Mouse (Mus musculus): Measurements from ENCODE around the gene Krtap1-3.

Krtap1-3 gene

GRCm38 (mm10) chr11:99580636-99581035 lies 10.5 kb downstream of the Krtap1-3 start, which contains the start of gene Krtap1-5:
Krtap1-5 (minus strand) TSS chr11:99581016.
- no peak for TF ChIP-seq POU5F1 (IDR thresholded peaks at IDR 0.05; ENCODE audit: borderline replicate concordance, low read length)
- no peak for TF ChIP-seq NANOG (IDR thresholded peaks at IDR 0.05; ENCODE audit: borderline replicate concordance, low read length)
- TF ChIP-seq CTCF (conservative IDR thresholded peaks at IDR 0.05; ENCODE audit: low read length), result no peak
- H3K27me3 ChIP-seq (ENCODE audit: insufficient read depth, low read length), result no peaks in the 10 kb centered on the region
- no peak within 1 kb of the TSS for H3K4me3 ChIP-seq (replicated peaks; ENCODE audit: low read length)
- no peaks in the 10 kb centered on the region for H3K9me3 ChIP-seq (ENCODE audit: low read length)
- H3K4me1 ChIP-seq (replicated peaks; ENCODE audit: low read depth, low read length), result no peaks in the 10 kb centered on the region
- no peaks in the 10 kb centered on the region for H3K36me3 ChIP-seq (ENCODE audit: insufficient read depth, low read length)

GRCm38 (mm10) chr11:99574106-99574505 lies 17.0 kb downstream of the Krtap1-3 start:
- Histone ChIP-seq H3K27me3 (ENCODE audit: insufficient read depth, low read length) (no peaks in the 10 kb centered on the region), H3K9me3 (ENCODE audit: low read length) (no peaks in the 10 kb centered on the region), H3K4me3 (replicated peaks; ENCODE audit: low read length) (no peak overlapping the region), H3K4me1 (replicated peaks; ENCODE audit: low read depth, low read length) (no peaks in the 10 kb centered on the region; the same call in 1 of the 2 replicates), H3K36me3 (ENCODE audit: insufficient read depth, low read length) (no peaks in the 10 kb centered on the region)
- TF ChIP-seq POU5F1 (IDR thresholded peaks at IDR 0.05; ENCODE audit: borderline replicate concordance, low read length) (no peak), NANOG (IDR thresholded peaks at IDR 0.05; ENCODE audit: borderline replicate concordance, low read length) (no peak), CTCF (conservative IDR thresholded peaks at IDR 0.05; ENCODE audit: low read length) (peak; percentile 87)

GRCm38 (mm10) chr11:99573164-99573563 lies 18.0 kb downstream of the Krtap1-3 start:
- TF ChIP-seq CTCF (conservative IDR thresholded peaks at IDR 0.05; ENCODE audit: low read length) (no peak), POU5F1 (IDR thresholded peaks at IDR 0.05; ENCODE audit: borderline replicate concordance, low read length) (no peak), NANOG (IDR thresholded peaks at IDR 0.05; ENCODE audit: borderline replicate concordance, low read length) (no peak)
- H3K4me1 ChIP-seq (replicated peaks; ENCODE audit: low read depth, low read length), result no peaks in the 10 kb centered on the region; the same call in 1 of the 2 replicates
- no peaks in the 10 kb centered on the region for H3K9me3 ChIP-seq (ENCODE audit: low read length)
- H3K27me3 ChIP-seq (ENCODE audit: insufficient read depth, low read length), result no peaks in the 10 kb centered on the region
- H3K36me3 ChIP-seq (ENCODE audit: insufficient read depth, low read length), result no peaks in the 10 kb centered on the region
- no peak overlapping the region for H3K4me3 ChIP-seq (replicated peaks; ENCODE audit: low read length)

GRCm38 (mm10) chr11:99566530-99566929 lies 24.6 kb downstream of the Krtap1-3 start, which contains the start of gene Krtap3-1:
Krtap3-1 (minus strand) TSS chr11:99566630.
- H3K27me3 ChIP-seq (ENCODE audit: insufficient read depth, low read length), result no peaks in the 10 kb centered on the region
- TF ChIP-seq NANOG (IDR thresholded peaks at IDR 0.05; ENCODE audit: borderline replicate concordance, low read length) (no peak), CTCF (conservative IDR thresholded peaks at IDR 0.05; ENCODE audit: low read length) (no peak), POU5F1 (IDR thresholded peaks at IDR 0.05; ENCODE audit: borderline replicate concordance, low read length) (no peak)
- no peaks in the 10 kb centered on the region for H3K36me3 ChIP-seq (ENCODE audit: insufficient read depth, low read length)
- no peaks in the 10 kb centered on the region for H3K9me3 ChIP-seq (ENCODE audit: low read length)
- H3K4me3 ChIP-seq (replicated peaks; ENCODE audit: low read length), result no peak within 1 kb of the TSS
- no peaks in the 10 kb centered on the region for H3K4me1 ChIP-seq (replicated peaks; ENCODE audit: low read depth, low read length)

- Histone ChIP-seq H3K36me3 (ENCODE audit: insufficient read depth, low read length) (no peaks in the 10 kb centered on the region), H3K9me3 (ENCODE audit: low read length) (no peaks in the 10 kb centered on the region), H3K4me1 (replicated peaks; ENCODE audit: low read depth, low read length) (no peaks in the 10 kb centered on the region), H3K27me3 (ENCODE audit: insufficient read depth, low read length) (no peaks in the 10 kb centered on the region), H3K4me3 (replicated peaks; ENCODE audit: low read length) (no peak overlapping the region)
- TF ChIP-seq POU5F1 (IDR thresholded peaks at IDR 0.05; ENCODE audit: borderline replicate concordance, low read length) (no peak), NANOG (IDR thresholded peaks at IDR 0.05; ENCODE audit: borderline replicate concordance, low read length) (no peak), CTCF (conservative IDR thresholded peaks at IDR 0.05; ENCODE audit: low read length) (no peak)
These were observed 28.6 kb downstream of the Krtap1-3 start for GRCm38 (mm10) chr11:99562580-99562979.

- H3K27me3 ChIP-seq (ENCODE audit: insufficient read depth, low read length), result no peaks in the 10 kb centered on the region
- no peak for TF ChIP-seq CTCF (conservative IDR thresholded peaks at IDR 0.05; ENCODE audit: low read length)
- no peak for TF ChIP-seq NANOG (IDR thresholded peaks at IDR 0.05; ENCODE audit: borderline replicate concordance, low read length)
- no peak for TF ChIP-seq POU5F1 (IDR thresholded peaks at IDR 0.05; ENCODE audit: borderline replicate concordance, low read length)
- no peak within 1 kb of the TSS for H3K4me3 ChIP-seq (replicated peaks; ENCODE audit: low read length)
- H3K4me1 ChIP-seq (replicated peaks; ENCODE audit: low read depth, low read length), result no peaks in the 10 kb centered on the region
- H3K36me3 ChIP-seq (ENCODE audit: insufficient read depth, low read length), result no peaks in the 10 kb centered on the region
- no peaks in the 10 kb centered on the region for H3K9me3 ChIP-seq (ENCODE audit: low read length)
These were observed 31.8 kb downstream of the Krtap1-3 start, which contains the start of gene Gm11939 for GRCm38 (mm10) chr11:99559366-99559765. Gm11939 (minus strand) TSS chr11:99559466.

GRCm38 (mm10) chr11:99557976-99558745 lies 33.0 kb downstream of the Krtap1-3 start:
- Histone ChIP-seq H3K4me1 (replicated peaks; ENCODE audit: low read depth, low read length) (no peaks in the 10 kb centered on the region), H3K27me3 (ENCODE audit: insufficient read depth, low read length) (no peaks in the 10 kb centered on the region), H3K4me3 (replicated peaks; ENCODE audit: low read length) (no peak overlapping the region), H3K9me3 (ENCODE audit: low read length) (no peaks in the 10 kb centered on the region), H3K36me3 (ENCODE audit: insufficient read depth, low read length) (no peaks in the 10 kb centered on the region)
- TF ChIP-seq NANOG (IDR thresholded peaks at IDR 0.05; ENCODE audit: borderline replicate concordance, low read length) (no peak), CTCF (conservative IDR thresholded peaks at IDR 0.05; ENCODE audit: low read length) (no peak), POU5F1 (IDR thresholded peaks at IDR 0.05; ENCODE audit: borderline replicate concordance, low read length) (no peak)

GRCm38 (mm10) chr11:99556753-99557152 lies 34.4 kb downstream of the Krtap1-3 start, which contains the start of gene Krtap3-2:
Krtap3-2 (minus strand) TSS chr11:99556853.
- H3K4me1 ChIP-seq (replicated peaks; ENCODE audit: low read depth, low read length), result no peaks in the 10 kb centered on the region
- no peaks in the 10 kb centered on the region for H3K9me3 ChIP-seq (ENCODE audit: low read length)
- H3K36me3 ChIP-seq (ENCODE audit: insufficient read depth, low read length), result no peaks in the 10 kb centered on the region
- H3K4me3 ChIP-seq (replicated peaks; ENCODE audit: low read length), result no peak within 1 kb of the TSS
- H3K27me3 ChIP-seq (ENCODE audit: insufficient read depth, low read length), result no peaks in the 10 kb centered on the region
- TF ChIP-seq NANOG (IDR thresholded peaks at IDR 0.05; ENCODE audit: borderline replicate concordance, low read length) (no peak), CTCF (conservative IDR thresholded peaks at IDR 0.05; ENCODE audit: low read length) (no peak), POU5F1 (IDR thresholded peaks at IDR 0.05; ENCODE audit: borderline replicate concordance, low read length) (no peak)

Data from E14TG2a.4 (cell line).